Mouse (Mus musculus): ENCODE results near the gene Cep41.

DNA sequence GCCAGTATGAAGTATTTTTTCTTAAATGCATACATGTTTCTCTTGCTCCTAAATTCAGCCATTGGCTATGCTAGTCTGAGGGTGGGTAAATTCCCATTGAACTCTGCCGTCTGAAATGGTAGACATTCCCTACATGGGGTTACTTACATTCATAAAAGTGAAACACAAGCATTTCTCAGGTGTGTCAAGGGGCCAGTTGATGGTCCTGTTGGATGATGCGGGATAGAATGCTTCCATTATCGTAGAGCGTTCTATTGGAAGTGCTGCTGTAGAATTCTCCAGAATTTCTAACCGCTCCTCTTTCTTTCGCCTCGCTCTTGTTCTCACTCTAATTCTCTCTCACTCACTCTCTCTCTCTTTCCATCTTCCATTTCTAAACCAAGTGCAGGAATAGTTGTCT, 82.8 kb downstream of the Cep41 start, which contains the start of gene Cpa5:
- no peak for TF ChIP-seq CTCF (IDR thresholded peaks at IDR 0.05; ENCODE audit: low read depth)
- TF ChIP-seq EP300 (IDR thresholded peaks at IDR 0.05; ENCODE audit: low read depth) = no peak
